Mouse (Mus musculus) heart, embryonic 14.5 days (tissue): Measurements from ENCODE around the gene Klhl1. TPM values are rescaled to one million over a fixed set of nuclear protein-coding genes. Genes with fewer than 3 reads are reported as not detected.
"Not testable (repeated sequence)": the region's sequence is repeated elsewhere in the genome, so short reads cannot be mapped to it uniquely, and the experiment has no call there.

Experiments used
- ATAC-seq: fragments of 200-750 bp; cut with Nextera tagmentation; 2 replicates; pipeline ENCODE4 v1.8.0; 2017; ENCODE audit warnings: low read depth, moderate TSS enrichment; ENCODE audit not compliant: insufficient number of reproducible peaks, insufficient read depth, low FRiP score
- H3K27ac ChIP-seq, 2 experiments: fragments of 200-500 bp in 1 of 2; fragments of 300-500 bp in 1 of 2; sonication (generic) in 1 of 2; replicated peaks in 1 of 2; 2 replicates each; pipeline ENCODE4 v1.5.1; 2012 to 2014; ENCODE audit warnings: low read depth in 2 of 2, low read length in 2 of 2, control low read depth in 1 of 2, mild to moderate bottlenecking in 1 of 2, mixed read lengths in 1 of 2; ENCODE audit not compliant: control insufficient read depth in 1 of 2, insufficient read depth in 1 of 2
- H3K27me3 ChIP-seq: fragments of 300-500 bp; sonication (generic); 2 replicates; pipeline ENCODE4 v1.6.1; 2014; ENCODE audit warnings: mild to moderate bottlenecking, low read length, control low read depth; ENCODE audit not compliant: control insufficient read depth, insufficient read depth
- H3K36me3 ChIP-seq: fragments of 300-500 bp; sonication (generic); 2 replicates; pipeline ENCODE4 v1.6.1; 2014; ENCODE audit warnings: mild to moderate bottlenecking, control low read depth, low read length, mixed read lengths; ENCODE audit not compliant: control insufficient read depth, insufficient read depth
- H3K4me1 ChIP-seq, 2 experiments: fragments of 200-500 bp in 1 of 2; fragments of 300-500 bp in 1 of 2; sonication (generic) in 1 of 2; 2 replicates each; pipeline ENCODE4 v1.6.1; 2012 to 2014; ENCODE audit warnings: low read length in 2 of 2, control low read depth in 1 of 2, mixed read lengths in 1 of 2; ENCODE audit not compliant: control insufficient read depth in 2 of 2, insufficient read depth in 2 of 2
- H3K4me2 ChIP-seq: fragments of 300-500 bp; sonication (generic); 2 replicates; pipeline ENCODE4 v1.6.1; 2014; ENCODE audit warnings: mild to moderate bottlenecking, low read length
- H3K4me3 ChIP-seq, 2 experiments: fragments of 200-500 bp in 1 of 2; fragments of 300-500 bp in 1 of 2; sonication (generic) in 1 of 2; 2 replicates each; pipeline ENCODE4 v1.5.1; 2012 to 2014; ENCODE audit warnings: low read length in 2 of 2, mild to moderate bottlenecking in 2 of 2, control low read depth in 1 of 2, low read depth in 1 of 2, moderate library complexity in 1 of 2; ENCODE audit not compliant: control insufficient read depth in 1 of 2, insufficient read depth in 1 of 2
- H3K9ac ChIP-seq: fragments of 300-500 bp; sonication (generic); 2 replicates; pipeline ENCODE4 v1.6.1; 2014; ENCODE audit warnings: mild to moderate bottlenecking, low read length
- H3K9me3 ChIP-seq: fragments of 300-500 bp; sonication (generic); 2 replicates; pipeline ENCODE4 v1.6.1; 2016; ENCODE audit warnings: low read length, control low read depth; ENCODE audit not compliant: control insufficient read depth
- WGBS: fragments of 180-500 bp; shearing (Covaris S2); extraction: QIAGEN DNeasy Blood & Tissue Kit; methylation state at CpG from one replicate; pipeline ENCODE4 v1.1.7; 2014; 5-methylcytosine and 5-hydroxymethylcytosine counted together
- polyA plus RNA-seq: library from polyadenylated mRNA; unstranded; fragments of >200 nt; fragmentation: Nextera tagmentation; extraction: Ambion mirVana; gene quantifications from 2 replicates; pipeline ENCODE4 v1.2.1, GENCODE M21; 2014

The Klhl1 gene
- polyA plus RNA-seq, 1 experiment from 2014 or later, result not detected

GRCm38 (mm10) chr14:96461756-96462155 lies 57.1 kb downstream of the Klhl1 start:
- Histone ChIP-seq H3K4me2 (no peak overlapping the region), H3K4me1 (no peaks in the 10 kb centered on the region), H3K9ac (no peak overlapping the region), H3K4me3 (no peak overlapping the region), H3K36me3 (no peaks in the 10 kb centered on the region), H3K9me3 (no peaks in the 10 kb centered on the region), H3K27ac (no peak overlapping the region), H3K27me3 (no peaks in the 10 kb centered on the region)
- no peak for ATAC-seq
- WGBS, result 69% methylated on average over 2 of the region's 2 CpGs

- Histone ChIP-seq H3K9me3 (no peaks in the 10 kb centered on the region), H3K27me3 (no peaks in the 10 kb centered on the region), H3K36me3 (no peaks in the 10 kb centered on the region), H3K4me2 (no peak overlapping the region), H3K9ac (no peak overlapping the region), H3K4me1 (no peaks in the 10 kb centered on the region), H3K4me3 (no peak overlapping the region), H3K27ac (no peak overlapping the region)
- ATAC-seq, result no peak
Measured at GRCm38 (mm10) chr14:96392032-96392737, 126.7 kb downstream of the Klhl1 start.

- H3K36me3 ChIP-seq, result no peaks in the 10 kb centered on the region
- H3K27ac ChIP-seq, result no peak overlapping the region
- H3K4me1 ChIP-seq, result no peaks in the 10 kb centered on the region
- H3K27me3 ChIP-seq, result no peaks in the 10 kb centered on the region
- H3K4me2 ChIP-seq, result no peak overlapping the region
- H3K9me3 ChIP-seq, result no peaks in the 10 kb centered on the region
- no peak overlapping the region for H3K4me3 ChIP-seq
- no peak for ATAC-seq
- WGBS, result 77% methylated on average over 3 of the region's 3 CpGs
- no peak overlapping the region for H3K9ac ChIP-seq
Measured at GRCm38 (mm10) chr14:96362727-96363126, 156.2 kb downstream of the Klhl1 start.

- Histone ChIP-seq H3K4me1 (no peaks in the 10 kb centered on the region), H3K4me3 (no peak overlapping the region), H3K27ac (no peak overlapping the region), H3K27me3 (no peaks in the 10 kb centered on the region), H3K36me3 (no peaks in the 10 kb centered on the region), H3K9ac (no peak overlapping the region), H3K9me3 (no peaks in the 10 kb centered on the region), H3K4me2 (no peak overlapping the region)
- ATAC-seq, result no peak
- 78% methylated on average over 1 of the region's 1 CpGs for WGBS
Measured at GRCm38 (mm10) chr14:96348220-96348619, 170.7 kb downstream of the Klhl1 start.

- Histone ChIP-seq H3K9me3 (no peaks in the 10 kb centered on the region), H3K36me3 (no peaks in the 10 kb centered on the region), H3K4me3 (no peak overlapping the region), H3K27me3 (no peaks in the 10 kb centered on the region), H3K27ac (no peak overlapping the region), H3K9ac (no peak overlapping the region), H3K4me1 (no peaks in the 10 kb centered on the region), H3K4me2 (no peak overlapping the region)
- no peak for ATAC-seq
- WGBS, result 43% methylated on average over 4 of the region's 4 CpGs
Measured at GRCm38 (mm10) chr14:96331069-96331468, 187.8 kb downstream of the Klhl1 start.

- H3K4me3 ChIP-seq, result no peak overlapping the region
- H3K36me3 ChIP-seq, result no peaks in the 10 kb centered on the region
- no peak overlapping the region for H3K27ac ChIP-seq
- H3K9ac ChIP-seq, result no peak overlapping the region
- H3K4me1 ChIP-seq, result no peaks in the 10 kb centered on the region
- no peaks in the 10 kb centered on the region for H3K27me3 ChIP-seq
- no peak overlapping the region for H3K4me2 ChIP-seq
- ATAC-seq, result no peak
- 70% methylated on average over 6 of the region's 6 CpGs for WGBS
- no peaks in the 10 kb centered on the region for H3K9me3 ChIP-seq
Measured at GRCm38 (mm10) chr14:96217805-96218441, 301.0 kb downstream of the Klhl1 start.

- H3K9ac ChIP-seq, H3K4me2 ChIP-seq, H3K27me3 ChIP-seq, H3K4me3 ChIP-seq, H3K27ac ChIP-seq, H3K36me3 ChIP-seq, H3K9me3 ChIP-seq, ATAC-seq, H3K4me1 ChIP-seq: not testable (repeated sequence)
- WGBS, result 85% methylated on average over 14 of the region's 16 CpGs
Measured at GRCm38 (mm10) chr14:96194795-96195194, 324.1 kb downstream of the Klhl1 start.

GRCm38 (mm10) chr14:96174546-96174945 lies 344.4 kb downstream of the Klhl1 start:
- H3K36me3 ChIP-seq, result no peaks in the 10 kb centered on the region
- no peak for ATAC-seq
- H3K4me1 ChIP-seq, result no peaks in the 10 kb centered on the region
- no peak overlapping the region for H3K9ac ChIP-seq
- no peak overlapping the region for H3K4me3 ChIP-seq
- H3K27ac ChIP-seq, result no peak overlapping the region
- WGBS, result 65% methylated on average over 2 of the region's 2 CpGs
- no peaks in the 10 kb centered on the region for H3K27me3 ChIP-seq
- no peaks in the 10 kb centered on the region for H3K9me3 ChIP-seq
- no peak overlapping the region for H3K4me2 ChIP-seq
